Mouse (Mus musculus): ENCODE data around the gene Uggt2. TPM values are rescaled to one million over a fixed set of nuclear protein-coding genes. Genes with fewer than 3 reads are reported as not detected.

The Uggt2 gene
- total RNA-seq, 1 experiment from 2014 or later: 15.4 TPM

Other genes starting within 250 kb of the Uggt2 start
- 16.0 and 22.7 TPM in 2 replicates for gene Dzip1, start 174.0 kb downstream of the Uggt2 start, total RNA-seq (2021)
- 58.1 and 60.6 TPM in 2 replicates for gene Dnajc3, start 161.5 kb downstream of the Uggt2 start, total RNA-seq (2021)
- 2.2 and 3.2 TPM in 2 replicates for gene Hs6st3, start 38.9 kb upstream of the Uggt2 start, total RNA-seq (2021)

Data from adrenal gland, postnatal 25 days (tissue).